Mouse (Mus musculus): ENCODE results near the gene Mus81.

GRCm38 (mm10) chr19:5468374-5468773 is 19.8 kb downstream of the Mus81 start, which contains the start of gene Ctsw:
- TF ChIP-seq POLR2A (IDR thresholded peaks at IDR 0.05; ENCODE audit: low read depth, low read length) (peak; percentile 18; the same call in 1 of the 2 replicates), CTCF (IDR thresholded peaks at IDR 0.05; ENCODE audit: extremely low read depth, insufficient read depth, insufficient read length, insufficient replicate concordance) (no peak)
